Mouse (Mus musculus) c-Kit-positive CD71-negative TER-119-negative erythroid progenitor cells, embryonic 14.5 days (primary cell): Measurements from ENCODE around the gene Crb3.
"Not testable (repeated sequence)": the region's sequence is repeated elsewhere in the genome, so short reads cannot be mapped to it uniquely, and the experiment has no call there.

Experiments used
- DNase-seq: peaks from one replicate; pipeline ENCODE4 v3.0.0-alpha.2; 2013; ENCODE audit warnings: low read depth

The Crb3 gene

DNA sequence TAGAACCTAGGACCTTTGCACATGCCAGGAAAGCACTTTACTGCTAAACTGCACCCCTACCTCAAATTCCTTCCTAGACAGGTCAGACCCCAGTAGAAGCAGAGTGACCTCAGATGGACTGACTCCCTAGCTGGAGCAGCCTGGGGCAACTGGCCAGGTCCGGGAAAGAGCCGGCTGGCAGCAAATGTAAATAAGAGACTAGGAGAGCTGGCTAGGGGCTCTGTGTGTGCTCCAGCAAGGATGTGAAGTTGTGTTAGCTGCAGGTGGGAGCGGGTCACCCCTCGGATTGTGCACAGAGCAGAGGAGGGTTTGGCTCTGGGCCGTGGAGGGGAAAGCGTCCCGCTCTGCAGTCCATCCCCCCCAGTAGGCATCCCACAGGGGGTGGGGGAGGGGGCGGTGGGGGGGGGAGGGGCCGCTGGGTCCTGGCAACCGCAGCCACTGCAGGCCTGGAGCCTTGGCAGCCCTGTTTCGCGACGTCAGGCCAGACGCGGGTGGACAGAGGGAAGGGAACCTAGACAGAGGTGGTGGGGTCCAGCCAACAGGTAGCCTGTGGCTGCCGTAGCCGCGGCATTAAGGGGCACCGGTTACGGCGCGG, at the start of gene Crb3:
Gene Crb3 (plus strand): TSS at position 215 of the 595 bp plus-strand sequence.
- DNase-seq: no peak

DNA sequence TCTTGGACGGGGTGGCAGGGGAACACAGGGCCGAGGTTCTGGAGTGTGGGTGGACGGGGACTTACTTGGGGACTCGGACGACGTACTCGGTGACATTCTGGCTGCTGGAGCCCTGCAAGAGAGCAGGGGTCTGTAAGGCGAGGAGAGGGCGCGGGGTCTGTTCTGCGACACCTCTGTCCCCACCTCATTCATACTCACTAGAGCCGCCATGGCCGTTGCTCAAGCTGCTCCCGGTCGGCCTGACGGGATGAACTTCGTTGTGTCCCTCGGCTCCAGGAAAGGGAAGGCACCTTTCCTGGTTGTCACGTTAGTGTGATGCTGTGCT, 48.0 kb upstream of the Crb3 start:
- DNase-seq: no peak

DNA sequence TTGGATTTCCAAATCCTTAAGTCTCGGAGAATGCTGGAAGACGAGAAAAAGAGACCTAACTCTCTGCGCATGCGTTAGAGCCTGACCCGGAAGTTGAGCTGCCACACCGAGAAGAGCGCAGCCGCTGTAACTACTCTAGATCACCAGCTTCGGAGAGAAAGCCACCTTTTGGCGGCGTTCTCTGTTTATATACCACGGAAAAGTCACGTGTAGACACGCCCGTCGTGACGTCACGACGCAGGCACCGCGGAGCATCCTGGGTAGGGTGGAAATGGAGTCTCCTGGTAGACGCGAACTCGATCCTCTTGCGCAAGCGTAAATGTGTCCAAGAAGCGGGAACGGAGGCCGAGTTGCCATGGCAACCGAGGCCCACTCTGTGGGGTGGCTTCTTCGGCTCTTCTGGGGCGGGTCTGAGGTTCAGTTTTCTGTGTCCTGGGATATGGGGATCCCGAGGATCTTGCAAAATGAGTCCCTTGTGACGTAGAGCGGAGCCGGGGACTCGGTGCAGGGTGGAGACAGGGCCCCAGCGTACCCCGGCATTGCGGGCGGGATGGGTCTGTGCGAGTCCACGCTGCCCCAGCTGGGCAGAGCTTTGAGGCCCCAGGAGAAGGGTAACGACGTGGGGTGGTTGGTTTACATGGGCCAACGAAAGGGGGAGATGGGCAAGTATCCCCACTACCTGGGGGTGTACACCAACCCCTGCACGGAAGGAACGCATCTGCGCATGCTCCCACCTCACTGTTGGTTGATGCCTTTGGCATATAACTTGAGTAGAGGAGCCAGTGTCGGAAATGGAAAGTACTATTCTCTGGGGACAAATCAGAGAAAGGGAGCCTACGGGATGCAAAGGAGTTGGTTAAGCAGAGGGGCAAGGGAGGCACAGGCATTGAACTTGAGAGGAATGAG, 47.4 kb upstream of the Crb3 start, which contains the start of the genes Gtf2f1 and Gm17949:
Gene Gtf2f1 (minus strand): TSS at position 53 of the 906 bp plus-strand sequence.
Gene Gm17949 (plus strand): TSS at position 234 of the 906 bp plus-strand sequence.
- peak; percentile 98 for DNase-seq

DNA sequence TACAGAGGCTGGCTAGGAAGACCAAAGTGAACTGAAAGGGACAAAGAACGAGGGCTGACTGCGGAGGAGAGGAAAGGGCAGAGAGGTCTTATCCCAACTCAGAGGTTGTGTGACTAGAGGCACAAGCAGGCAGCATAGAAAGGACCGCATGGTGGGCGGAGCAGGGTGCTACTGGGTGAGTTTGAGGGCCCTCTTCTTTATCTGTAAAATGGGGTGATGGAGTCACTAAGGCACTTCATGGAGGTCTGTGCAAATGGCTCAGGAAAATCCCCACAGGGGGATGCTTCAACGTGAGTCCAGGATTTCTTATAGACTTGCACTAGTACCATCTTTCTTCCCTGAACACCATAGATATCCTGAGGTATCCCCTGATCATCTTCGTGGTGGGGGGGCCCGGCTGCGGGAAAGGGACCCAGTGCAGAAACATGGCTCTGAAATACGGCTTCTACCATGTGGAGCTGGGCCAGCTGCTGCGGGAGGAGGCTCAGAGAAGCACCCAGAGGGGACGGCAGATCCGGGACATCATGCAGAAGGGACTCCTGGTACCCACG, 46.6 kb upstream of the Crb3 start:
- no peak for DNase-seq

DNA sequence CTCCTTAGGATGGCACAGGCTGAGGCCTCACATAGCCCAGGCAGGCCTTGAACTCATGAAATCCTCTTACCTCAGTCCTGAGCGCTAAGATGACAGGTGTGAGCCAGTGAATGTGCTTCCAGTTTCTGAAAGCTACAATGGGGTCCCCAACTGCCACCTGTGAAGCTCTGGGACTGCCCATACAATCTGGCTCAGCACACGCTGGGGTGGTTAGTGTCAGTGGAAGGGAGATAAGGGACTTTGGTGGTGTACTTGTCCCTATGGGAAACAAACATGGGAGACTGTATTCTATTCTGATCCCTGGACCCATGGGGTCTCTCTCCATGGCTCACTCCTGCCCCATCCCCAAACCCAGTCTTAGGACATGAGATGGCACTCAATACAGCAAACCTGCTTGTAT, 39.2 kb upstream of the Crb3 start:
- no peak for DNase-seq

DNA sequence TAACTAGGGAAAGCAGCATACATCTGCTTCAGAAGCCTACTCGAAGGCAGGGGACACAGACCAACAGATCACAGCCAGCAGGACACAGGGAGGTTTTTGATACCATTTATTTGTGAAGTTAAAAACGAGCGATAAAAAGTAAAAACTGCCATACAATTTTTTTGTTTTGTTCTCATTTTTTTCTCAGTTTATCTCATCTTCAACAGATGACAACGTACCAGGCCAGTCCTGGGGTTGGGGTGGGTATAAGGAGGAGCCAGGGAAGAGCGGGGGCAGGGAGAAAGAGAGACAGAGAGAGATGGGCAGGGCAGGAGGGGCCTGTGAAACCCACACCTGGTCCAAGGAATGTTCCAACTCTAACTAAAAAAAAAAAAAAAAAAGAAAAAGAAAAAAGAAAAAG, 37.9 kb upstream of the Crb3 start:
- DNase-seq: no peak

DNA sequence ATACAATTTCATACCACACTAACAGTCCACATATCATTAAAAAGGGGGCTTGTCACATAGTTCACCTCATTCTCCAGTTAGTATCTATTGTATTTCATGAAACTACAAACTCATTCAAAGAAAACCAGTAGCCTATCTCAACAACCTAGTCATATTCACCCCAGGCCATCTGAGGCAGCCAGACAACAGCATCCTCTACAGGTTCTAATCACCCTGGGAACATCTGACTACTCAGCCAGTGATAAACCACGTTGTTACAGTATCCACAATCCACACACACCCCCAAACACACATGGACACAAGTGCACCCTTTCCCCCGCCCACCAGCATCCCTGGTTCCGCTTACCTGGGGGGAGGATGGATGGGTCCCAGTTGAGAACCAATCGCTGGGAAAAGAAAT, 31.4 kb upstream of the Crb3 start:
- no peak for DNase-seq

DNA sequence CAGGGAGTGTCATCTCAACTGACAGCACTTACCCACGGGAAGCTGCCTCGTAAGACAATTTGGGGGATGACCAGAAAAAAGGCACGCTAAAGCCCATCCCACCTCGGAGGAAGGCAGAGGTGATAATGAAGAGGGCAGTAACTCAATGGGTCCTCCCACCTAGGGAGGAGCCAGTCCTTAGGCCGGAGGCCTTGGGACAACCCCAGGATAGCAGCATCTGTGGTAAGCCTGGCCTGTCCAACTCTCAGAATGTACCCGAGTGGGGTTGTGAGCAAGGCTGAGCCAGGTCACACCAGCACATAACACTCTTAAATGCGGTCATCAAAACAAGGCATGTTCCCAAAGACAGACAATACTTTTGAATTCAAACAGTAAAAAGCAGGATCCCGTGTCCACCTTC, 29.2 kb upstream of the Crb3 start:
- DNase-seq: no peak

DNA sequence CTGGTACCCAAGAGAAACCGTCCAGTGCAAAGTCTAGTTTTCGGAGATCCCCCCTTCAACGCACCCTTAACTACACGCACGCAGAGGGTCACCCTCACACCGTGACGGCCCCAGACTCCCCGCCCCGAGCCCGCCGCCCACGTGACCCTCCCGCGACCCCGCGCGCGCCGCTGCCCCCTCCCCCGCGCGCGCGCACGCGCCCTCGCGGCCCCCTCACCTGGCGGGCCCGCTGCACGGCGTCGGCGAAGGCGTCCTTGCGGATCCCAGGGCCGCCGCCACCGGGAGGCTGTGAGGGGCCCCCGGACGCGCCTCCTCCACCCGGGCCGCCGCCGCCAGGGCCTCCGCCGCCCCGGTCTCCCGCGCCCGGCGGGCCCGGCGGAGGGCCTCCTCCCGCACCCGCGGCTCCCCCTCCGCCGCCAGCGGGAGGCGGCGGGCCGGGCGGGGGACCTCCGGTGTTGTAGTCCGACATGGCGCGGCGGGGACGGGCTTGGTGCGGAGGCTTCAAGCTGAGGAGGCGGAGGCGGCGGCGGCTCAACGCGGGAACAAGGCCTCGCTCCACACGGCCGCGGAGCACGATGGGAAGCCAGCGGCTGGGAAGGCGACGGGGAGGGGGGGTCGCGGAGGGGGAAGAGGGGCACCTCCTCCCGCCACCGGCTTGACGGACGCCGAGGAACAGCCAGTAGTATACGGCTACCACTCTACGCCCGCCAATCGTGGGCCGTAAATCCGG, 27.8 kb upstream of the Crb3 start, which contains the start of gene Khsrp:
Gene Khsrp (minus strand): TSS at position 592 of the 730 bp plus-strand sequence.
- no peak for DNase-seq

DNA sequence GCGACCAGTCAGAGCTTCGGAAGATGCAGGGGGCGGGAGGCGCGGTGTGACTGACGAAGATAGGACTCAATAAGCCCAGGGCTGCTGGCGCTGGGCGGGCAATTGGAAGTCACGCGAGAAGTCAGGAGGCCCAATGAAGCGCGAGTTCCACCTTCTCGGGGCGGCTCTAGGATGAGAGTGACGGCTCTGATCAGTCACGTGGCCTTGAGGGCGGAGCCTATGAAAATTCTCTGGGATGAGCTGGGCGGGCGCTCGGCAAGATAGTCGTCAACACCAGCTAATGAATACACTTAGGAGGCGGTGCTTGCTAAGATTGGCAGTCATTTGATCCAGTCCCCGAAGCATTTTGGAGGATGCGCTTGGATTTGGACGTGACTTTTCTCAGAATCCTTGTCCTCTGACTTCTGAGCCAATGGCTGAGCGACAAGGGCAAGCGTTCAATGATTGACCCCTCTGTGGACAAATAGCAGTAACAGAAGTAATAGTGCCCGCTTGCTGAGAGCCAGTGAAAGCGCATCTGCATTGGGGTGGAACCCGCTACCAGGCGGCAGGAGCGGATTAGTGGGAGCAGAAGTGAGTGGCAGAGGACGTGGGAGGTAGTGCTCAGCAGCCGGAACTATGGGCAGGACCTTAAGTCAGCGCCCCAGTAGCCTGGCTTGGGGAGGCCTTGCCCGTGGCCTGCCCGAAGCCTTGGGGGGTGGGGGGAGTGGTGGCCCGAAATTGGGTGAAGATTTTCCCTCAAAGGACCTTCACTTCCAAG, 27.1 kb upstream of the Crb3 start:
- peak; percentile 100 for DNase-seq

DNA sequence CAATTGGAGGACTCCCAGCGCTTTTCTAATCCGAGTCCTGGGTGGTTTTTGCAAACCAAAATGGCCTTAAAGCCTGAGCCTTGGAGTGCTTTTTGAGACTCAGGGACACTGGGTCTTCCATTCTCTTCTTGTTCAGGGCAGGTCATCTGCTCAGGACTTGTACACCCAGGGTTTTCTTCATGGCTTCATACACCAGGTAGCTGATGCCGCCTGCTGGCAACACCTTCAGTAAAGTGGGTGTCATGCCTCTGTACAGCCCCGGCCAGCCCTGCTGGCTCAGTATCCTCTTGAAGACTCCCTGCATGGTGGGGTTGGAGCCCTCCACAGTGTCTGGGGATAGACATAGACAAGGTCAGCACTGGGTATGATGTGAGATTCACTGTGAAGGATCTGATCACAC, 26.1 kb upstream of the Crb3 start:
- no peak for DNase-seq

DNA sequence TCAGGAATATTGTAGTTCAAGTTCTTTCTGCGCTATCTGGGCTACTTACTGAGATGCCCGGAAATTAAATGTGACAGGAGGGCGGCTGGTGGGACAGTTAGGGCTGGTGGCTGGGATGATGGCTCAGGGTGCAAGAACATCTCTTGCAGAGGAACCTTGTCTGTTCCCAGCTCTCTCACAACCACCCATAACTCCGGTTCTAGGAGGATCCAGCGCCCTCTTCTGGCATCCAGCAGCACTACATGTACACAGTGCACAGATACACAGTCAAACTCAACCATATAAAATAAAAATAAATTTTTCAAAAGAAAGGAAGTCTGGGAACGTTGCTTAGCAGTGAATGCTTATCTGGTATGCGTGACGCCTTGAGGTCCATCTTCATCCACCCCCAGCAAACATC, 19.9 kb upstream of the Crb3 start:
- no peak for DNase-seq

DNA sequence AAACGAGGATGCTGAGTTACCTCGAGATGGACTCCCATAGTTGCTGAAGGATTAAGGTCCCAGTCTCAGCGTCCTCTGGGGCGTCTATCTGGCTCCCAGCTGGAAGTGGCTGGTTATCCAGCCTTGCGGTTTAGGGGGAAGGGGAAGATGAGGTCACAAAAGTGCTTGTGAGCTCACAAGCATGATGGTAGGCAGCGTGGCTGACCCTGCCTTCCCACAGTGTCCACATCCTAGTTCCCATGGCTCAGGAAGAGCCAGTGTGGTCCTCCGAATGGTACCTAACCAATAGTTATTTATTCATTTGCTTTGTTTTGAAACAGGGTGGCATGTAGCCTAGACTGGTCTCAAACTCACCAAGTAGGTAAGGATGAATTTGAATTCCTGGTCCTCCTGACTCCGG, 17.4 kb upstream of the Crb3 start, which contains the start of gene Slc25a41:
Gene Slc25a41 (minus strand): TSS at position 101 of the 400 bp plus-strand sequence.
- no peak for DNase-seq

DNA sequence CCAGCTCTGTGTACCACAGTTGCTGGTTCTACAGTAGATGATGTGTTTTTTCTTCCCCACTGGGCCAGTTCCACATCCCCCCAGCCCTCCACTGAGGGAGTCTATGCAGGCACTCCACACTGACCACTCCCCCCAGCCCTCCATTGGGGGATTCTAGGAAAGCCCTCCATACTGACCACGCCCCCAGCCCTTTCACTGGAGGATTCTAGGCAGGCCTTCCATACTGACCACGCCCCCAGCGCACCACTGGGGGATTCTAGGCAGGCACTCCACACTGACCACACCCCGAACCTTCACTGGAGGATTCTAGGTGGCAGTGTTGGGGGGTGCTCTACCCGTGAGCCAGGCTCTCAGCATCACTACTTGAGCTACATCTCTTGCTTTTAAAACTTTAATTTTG, 11.5 kb upstream of the Crb3 start:
- DNase-seq: no peak

DNA sequence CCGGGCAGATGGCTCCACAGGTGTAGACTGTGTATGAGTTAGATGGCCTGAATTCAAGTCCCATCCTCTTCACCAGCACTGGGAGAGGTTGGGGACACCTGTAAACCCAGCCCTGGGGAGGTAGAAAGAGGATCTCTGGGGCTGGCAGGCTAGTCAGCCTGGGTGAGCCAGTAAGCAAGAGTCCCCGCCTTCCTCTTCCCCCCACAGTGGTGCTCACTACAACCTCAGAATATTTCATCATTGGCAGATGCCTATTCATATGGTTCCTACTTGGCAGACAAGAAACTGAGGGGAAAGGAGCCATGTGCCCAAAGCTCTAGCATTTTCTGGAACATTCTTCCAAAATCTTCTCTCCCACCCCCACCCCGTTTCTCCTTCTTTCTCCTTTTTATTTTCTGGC, 10.1 kb upstream of the Crb3 start:
- DNase-seq: no peak

DNA sequence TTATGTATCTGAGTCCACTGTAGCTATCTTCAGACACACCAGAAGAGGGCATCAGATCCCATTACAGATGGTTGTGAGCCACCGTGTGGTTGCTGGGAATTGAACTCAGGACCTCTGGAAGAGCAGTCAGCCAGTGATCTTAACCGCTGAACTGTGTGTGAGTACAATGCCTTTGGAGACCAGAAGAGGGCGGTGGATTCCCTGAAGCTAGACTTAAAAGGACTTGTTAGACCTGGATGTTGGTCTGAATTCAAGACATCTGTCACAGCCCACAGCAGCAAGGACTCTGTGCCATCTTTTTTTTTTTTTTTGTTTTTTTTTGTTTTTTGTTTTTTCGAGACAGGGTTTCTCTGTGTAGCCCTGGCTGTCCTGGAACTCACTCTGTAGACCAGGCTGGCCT, 7.2 kb upstream of the Crb3 start:
- DNase-seq: not testable (repeated sequence)

DNA sequence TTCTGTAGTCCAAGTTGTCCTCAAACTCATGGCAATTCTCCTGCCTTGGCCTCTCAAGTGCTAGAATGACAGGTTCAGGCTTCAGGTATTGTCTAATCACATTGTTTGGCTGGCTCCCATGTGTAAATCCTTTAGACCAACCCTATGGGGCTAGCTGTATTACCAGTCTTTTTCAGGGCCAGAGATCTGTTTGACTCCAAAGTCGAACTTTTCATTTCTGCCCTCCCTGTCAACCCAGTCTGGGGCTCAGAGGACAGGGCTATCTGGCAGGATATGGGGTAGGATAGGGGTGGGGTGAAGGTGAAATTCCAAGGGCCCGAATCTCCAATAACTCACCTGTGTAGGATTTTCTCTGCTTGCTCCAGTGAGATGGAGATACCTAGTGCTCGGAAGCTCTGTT, 2.7 kb upstream of the Crb3 start:
- no peak for DNase-seq

DNA sequence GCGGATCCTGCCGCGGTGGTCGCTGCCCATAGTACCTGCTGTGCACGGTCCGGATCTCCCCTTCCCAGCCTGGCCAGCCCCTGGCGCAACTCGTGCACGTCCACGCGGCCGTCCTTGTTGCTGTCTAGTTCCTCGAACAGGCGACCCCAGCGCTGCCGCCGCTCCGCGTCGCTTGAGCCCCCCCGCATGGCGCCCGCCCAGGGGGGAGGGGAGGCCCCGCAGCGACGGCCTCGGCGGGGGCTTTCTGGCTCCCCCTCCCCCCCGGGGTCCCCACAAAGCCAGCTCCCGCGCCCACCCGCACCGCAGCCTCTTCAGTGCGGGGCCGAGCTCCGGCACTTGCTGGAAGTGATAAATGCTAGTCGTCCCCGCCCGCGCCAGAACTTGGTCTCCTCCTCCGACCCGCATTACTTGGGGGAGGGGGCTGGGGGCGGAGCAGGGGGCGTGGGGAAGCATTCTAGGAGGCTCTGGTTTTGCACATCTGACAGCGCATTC, 627 bp downstream of the Crb3 start, which contains the start of gene Slc25a23:
Gene Slc25a23 (minus strand): TSS at position 378 of the 492 bp plus-strand sequence.
- no peak for DNase-seq

DNA sequence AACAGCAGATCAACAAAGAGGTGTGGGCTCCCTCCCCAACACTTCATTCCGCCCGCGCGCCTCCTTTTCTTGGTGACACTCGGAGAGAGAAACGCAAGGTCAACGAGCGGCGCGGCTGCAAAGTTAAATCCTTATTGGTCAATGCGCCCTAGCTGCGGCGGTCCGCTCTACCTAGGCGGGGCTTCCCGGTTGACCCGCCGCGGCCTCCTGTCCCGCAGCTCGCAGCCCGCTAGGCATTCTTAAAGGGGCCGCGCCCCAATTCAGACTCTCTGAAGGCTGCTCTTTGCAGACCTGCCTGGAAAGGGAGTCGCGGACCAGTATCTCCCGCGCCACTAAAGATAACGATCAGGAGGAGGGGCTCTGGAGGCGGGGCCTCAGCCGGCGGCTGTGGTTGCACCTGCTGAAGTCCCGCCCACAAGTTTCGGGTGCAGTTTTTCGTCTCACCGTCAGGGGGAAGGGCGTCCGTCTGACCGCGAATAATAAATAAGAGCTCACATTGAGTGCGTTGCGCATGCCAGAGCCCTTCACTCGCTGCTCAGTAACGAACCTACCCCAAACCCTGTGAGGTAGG, 1.4 kb downstream of the Crb3 start:
- peak; percentile 92 for DNase-seq

DNA sequence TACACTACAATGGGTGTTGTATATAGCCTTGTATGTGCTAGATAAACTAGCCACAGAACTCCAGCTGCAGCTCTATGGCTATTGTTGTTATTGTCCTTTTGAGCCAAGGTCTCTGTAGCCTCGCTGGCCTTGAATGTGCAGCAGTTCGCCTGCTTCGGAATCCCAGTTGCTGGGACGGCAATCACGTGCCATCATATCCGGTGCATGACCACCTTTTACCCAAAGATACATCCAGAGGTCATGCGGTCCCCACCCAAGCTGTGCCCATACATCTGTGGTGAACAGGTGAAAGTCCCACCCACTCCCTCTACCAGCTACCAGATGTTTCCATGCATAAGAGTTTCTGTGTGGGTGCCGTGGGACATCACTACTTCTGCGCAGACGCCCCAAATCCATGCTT, 2.2 kb downstream of the Crb3 start:
- DNase-seq: no peak

DNA sequence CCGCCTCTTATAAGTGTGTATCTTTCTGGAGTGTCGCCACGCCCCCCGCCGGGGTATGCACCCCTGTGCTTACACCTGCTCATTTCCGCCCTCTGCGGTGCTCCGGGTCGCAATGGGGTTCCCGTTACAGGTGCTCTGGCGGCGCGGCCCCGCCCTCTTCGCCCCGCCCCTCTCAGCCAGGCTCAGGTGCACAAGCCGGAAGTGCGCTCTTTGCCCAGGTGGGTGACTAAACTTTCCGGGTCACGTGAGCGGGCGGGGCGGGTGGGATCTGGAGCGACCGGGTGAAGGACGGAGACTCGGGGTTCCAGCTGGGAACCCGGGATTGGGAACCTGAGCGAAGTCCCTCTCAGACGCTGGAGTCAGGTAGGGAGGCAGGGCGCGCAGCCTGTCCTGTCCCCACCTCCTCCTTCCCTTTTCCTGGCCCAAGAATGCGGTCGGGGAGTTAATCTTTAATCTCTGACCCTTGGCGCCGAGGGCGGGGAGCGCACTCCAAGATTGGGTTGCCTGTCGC, 3.2 kb downstream of the Crb3 start:
- DNase-seq: no peak
